Mouse (Mus musculus): ENCODE measurements around the gene Ahcy. TPM values are rescaled to one million over a fixed set of nuclear protein-coding genes. Genes with fewer than 3 reads are reported as not detected.

The Ahcy gene
- polyA plus RNA-seq, 1 experiment from 2014 or later: 56.2 TPM

DNA sequence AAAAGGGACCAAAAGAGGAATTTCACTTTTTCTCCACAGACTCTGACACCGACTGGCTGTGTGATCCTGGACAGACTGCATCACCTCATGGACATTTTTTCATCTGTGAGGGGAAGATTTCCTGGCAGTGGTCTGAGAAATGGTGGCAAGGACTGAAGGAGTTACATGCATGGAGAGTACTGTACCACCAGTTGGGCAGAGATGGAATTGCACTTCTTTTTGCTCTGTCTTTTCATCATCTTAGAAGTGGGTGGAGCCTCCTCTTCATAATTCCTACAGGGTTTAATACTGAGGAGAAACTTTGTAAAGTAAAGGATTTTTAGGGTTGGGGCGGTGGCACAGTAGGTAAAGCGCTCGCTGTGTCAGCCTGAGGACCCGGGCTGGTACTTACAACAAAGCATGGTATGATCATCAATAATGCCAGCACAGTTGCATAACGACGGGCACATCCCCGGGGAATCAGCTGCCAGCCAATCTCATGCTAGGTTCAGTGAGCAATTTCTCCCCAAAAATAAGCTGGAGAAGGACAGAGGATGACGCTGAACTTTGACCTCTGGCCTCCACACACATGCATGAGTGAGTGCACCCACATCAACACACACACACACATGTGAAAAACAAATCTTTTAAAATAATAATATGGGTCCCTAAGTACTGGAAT, 24.6 kb upstream of the Ahcy start:
- H3K4me1 ChIP-seq (ENCODE audit: control insufficient read depth, insufficient read depth, low read length): no peaks in the 10 kb centered on the region
- WGBS: 82% methylated on average over 9 of the region's 9 CpGs
- no peak overlapping the region for H3K27ac ChIP-seq (ENCODE audit: low read length)
- H3K36me3 ChIP-seq (ENCODE audit: control insufficient read depth, insufficient read depth, low read length): no peaks in the 10 kb centered on the region
- no peak overlapping the region for H3K4me3 ChIP-seq (replicated peaks; ENCODE audit: low read length)
- H3K4me2 ChIP-seq (ENCODE audit: low read depth, low read length): no peak overlapping the region
- no peaks in the 10 kb centered on the region for H3K27me3 ChIP-seq (ENCODE audit: control insufficient read depth, insufficient read depth, low read length)
- no peaks in the 10 kb centered on the region for H3K9me3 ChIP-seq (replicated peaks; ENCODE audit: control insufficient read depth, low read length)
- H3K9ac ChIP-seq (ENCODE audit: low read length): no peak overlapping the region
- no peak for ATAC-seq (ENCODE audit: insufficient read depth, low FRiP score)

DNA sequence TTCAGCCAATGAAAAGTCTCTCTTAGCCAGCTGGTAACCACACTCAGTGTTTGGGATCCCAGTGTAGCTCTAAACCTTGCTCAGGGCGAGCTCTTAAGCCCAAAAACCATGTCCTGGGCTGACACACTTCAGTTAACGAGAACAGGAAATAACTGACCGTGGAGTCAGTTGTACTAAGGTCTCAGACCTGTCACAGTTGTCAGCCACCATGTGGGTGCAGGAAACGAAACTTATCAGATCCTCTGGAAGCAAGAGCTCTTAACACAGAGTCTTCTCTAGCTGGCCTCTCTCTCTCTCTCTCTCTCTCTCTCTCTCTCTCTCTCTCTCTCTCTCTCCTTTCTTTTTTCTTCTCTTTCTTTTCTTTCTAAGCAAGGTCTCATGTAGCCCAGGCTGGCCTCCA, 19.1 kb upstream of the Ahcy start:
- WGBS: 37% methylated on average over 4 of the region's 4 CpGs

DNA sequence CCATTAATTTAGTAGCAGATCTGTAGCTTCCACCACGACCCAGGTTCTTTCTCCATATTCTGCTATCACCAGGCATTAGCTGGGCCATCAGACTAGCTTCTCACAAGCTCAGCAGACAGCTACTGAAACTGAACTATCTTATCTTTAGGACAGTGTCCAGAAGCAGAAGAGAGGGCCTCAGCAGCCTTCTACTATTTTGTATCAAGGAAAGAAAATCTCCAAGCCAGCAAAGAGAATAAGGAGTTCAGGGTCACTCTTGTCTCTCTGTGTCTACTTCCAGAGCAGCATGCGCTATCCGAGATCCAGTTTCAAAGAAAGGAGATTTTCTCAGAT, 17.4 kb upstream of the Ahcy start:
- ATAC-seq (ENCODE audit: insufficient read depth, low FRiP score): no peak
- no peaks in the 10 kb centered on the region for H3K27me3 ChIP-seq (ENCODE audit: control insufficient read depth, insufficient read depth, low read length)

More for the DNA sequence above, 19.1 kb upstream of the Ahcy start:
- Histone ChIP-seq H3K9me3 (replicated peaks; ENCODE audit: control insufficient read depth, low read length) (no peaks in the 10 kb centered on the region), H3K4me1 (ENCODE audit: control insufficient read depth, insufficient read depth, low read length) (no peaks in the 10 kb centered on the region), H3K4me3 (replicated peaks; ENCODE audit: low read length) (no peak overlapping the region), H3K36me3 (ENCODE audit: control insufficient read depth, insufficient read depth, low read length) (no peaks in the 10 kb centered on the region), H3K27me3 (ENCODE audit: control insufficient read depth, insufficient read depth, low read length) (no peaks in the 10 kb centered on the region), H3K9ac (ENCODE audit: low read length) (no peak overlapping the region), H3K27ac (ENCODE audit: low read length) (no peak overlapping the region), H3K4me2 (ENCODE audit: low read depth, low read length) (no peak overlapping the region)
- no peak for ATAC-seq (ENCODE audit: insufficient read depth, low FRiP score)

DNA sequence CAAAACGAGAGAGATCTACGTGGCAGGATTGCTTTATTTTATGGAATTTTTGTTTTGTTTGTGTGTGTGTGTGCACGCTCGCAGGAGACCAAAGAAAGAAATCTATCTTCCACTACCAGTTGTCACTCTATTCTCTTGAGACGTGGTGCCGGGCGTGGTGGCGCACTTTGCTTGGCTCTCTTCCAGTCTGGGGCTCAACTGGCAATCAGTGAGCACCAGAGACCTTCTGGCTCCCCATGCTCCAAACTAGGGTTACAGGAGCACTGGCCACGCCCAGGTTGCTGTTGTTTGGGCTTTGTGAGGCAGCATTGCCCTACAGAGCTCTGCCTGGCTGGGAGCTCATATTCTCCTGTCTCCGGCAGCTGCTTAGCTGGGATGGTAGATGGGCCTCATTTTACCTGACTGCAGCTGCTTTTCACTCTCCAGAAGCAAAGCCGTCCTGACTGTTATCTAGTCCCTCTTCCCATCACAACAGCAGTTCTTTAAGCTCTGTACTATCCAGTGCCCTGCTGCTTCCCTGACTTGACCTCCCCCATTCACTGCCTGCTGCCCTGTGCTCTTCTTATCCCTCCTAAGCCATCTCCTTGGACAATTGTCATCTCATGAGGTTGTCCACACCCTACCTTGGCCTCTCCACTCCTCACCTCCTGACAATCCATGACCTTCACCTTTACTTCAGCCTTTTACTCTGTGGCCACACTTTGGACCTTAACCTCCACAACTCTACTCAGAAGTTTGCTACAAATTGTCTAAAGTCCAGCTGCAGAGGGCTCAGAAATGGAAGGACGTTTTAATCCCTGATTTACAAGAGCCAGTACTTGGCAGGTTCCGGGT, 16.8 kb upstream of the Ahcy start:
- ATAC-seq (ENCODE audit: insufficient read depth, low FRiP score): 0 out of 2 replicates have a peak, but pooled peaks have one; percentile 60
- Histone ChIP-seq H3K27ac (ENCODE audit: low read length) (no peak overlapping the region), H3K4me1 (ENCODE audit: control insufficient read depth, insufficient read depth, low read length) (no peaks in the 10 kb centered on the region), H3K36me3 (ENCODE audit: control insufficient read depth, insufficient read depth, low read length) (no peaks in the 10 kb centered on the region), H3K27me3 (ENCODE audit: control insufficient read depth, insufficient read depth, low read length) (no peaks in the 10 kb centered on the region), H3K4me3 (replicated peaks; ENCODE audit: low read length) (no peak overlapping the region), H3K9ac (ENCODE audit: low read length) (no peak overlapping the region), H3K9me3 (replicated peaks; ENCODE audit: control insufficient read depth, low read length) (no peaks in the 10 kb centered on the region), H3K4me2 (ENCODE audit: low read depth, low read length) (no peak overlapping the region)
- WGBS: 48% methylated on average over 13 of the region's 13 CpGs

More for the DNA sequence above, 17.4 kb upstream of the Ahcy start:
- WGBS: 78% methylated on average over 3 of the region's 3 CpGs
- Histone ChIP-seq H3K4me1 (ENCODE audit: control insufficient read depth, insufficient read depth, low read length) (no peaks in the 10 kb centered on the region), H3K27ac (ENCODE audit: low read length) (no peak overlapping the region), H3K4me3 (replicated peaks; ENCODE audit: low read length) (no peak overlapping the region), H3K4me2 (ENCODE audit: low read depth, low read length) (no peak overlapping the region), H3K9me3 (replicated peaks; ENCODE audit: control insufficient read depth, low read length) (no peaks in the 10 kb centered on the region), H3K9ac (ENCODE audit: low read length) (no peak overlapping the region), H3K36me3 (ENCODE audit: control insufficient read depth, insufficient read depth, low read length) (no peaks in the 10 kb centered on the region)

DNA sequence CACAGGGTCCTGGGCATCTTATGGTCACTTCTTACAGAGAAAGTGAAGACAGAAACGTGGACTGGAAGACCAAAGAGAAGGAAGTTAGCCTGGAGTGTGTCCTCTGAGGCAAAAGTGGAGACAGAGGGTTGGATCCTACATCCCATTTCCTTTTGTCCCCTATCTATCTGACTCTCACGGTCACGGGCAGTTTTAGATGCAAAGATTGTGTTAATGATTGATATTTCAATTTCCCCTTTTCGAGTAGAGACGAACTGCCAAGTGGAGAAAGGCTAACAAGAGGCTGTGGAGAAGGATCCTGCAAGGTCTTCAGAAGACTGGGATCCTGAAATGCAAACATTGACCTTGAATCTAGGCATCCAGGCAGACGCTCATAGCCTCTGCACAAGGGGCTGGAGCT, 14.0 kb upstream of the Ahcy start:
- 67% methylated on average over 6 of the region's 6 CpGs for WGBS
- Histone ChIP-seq H3K36me3 (ENCODE audit: control insufficient read depth, insufficient read depth, low read length) (no peaks in the 10 kb centered on the region), H3K27ac (ENCODE audit: low read length) (no peak overlapping the region), H3K4me3 (replicated peaks; ENCODE audit: low read length) (no peak overlapping the region), H3K9ac (ENCODE audit: low read length) (no peak overlapping the region), H3K27me3 (ENCODE audit: control insufficient read depth, insufficient read depth, low read length) (no peaks in the 10 kb centered on the region), H3K4me2 (ENCODE audit: low read depth, low read length) (no peak overlapping the region), H3K9me3 (replicated peaks; ENCODE audit: control insufficient read depth, low read length) (no peaks in the 10 kb centered on the region), H3K4me1 (ENCODE audit: control insufficient read depth, insufficient read depth, low read length) (no peaks in the 10 kb centered on the region)
- no peak for ATAC-seq (ENCODE audit: insufficient read depth, low FRiP score)

DNA sequence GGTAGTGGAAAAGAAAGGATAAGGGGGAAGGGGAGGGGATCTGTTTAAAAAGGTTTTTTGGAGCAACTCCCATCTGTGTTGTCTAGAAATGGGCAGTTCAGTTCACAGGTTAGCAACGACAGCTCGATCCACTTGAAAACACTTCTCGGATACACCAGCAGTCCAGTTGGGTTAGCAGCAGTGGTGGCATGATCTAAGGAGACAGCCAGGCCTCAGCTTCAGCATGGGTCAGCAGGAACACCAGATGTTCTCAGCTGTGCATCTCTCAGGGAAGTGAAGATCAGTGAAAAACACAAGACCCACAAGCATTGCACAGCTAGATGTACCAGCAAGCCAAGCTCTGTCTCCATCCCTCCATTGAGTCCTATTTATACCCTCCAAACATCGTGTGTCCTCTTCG, 12.0 kb upstream of the Ahcy start:
- H3K9ac ChIP-seq (ENCODE audit: low read length): no peak overlapping the region
- no peaks in the 10 kb centered on the region for H3K4me1 ChIP-seq (ENCODE audit: control insufficient read depth, insufficient read depth, low read length)
- H3K9me3 ChIP-seq (replicated peaks; ENCODE audit: control insufficient read depth, low read length): no peaks in the 10 kb centered on the region
- H3K4me2 ChIP-seq (ENCODE audit: low read depth, low read length): no peak overlapping the region
- no peak for ATAC-seq (ENCODE audit: insufficient read depth, low FRiP score)
- WGBS: 74% methylated on average over 5 of the region's 5 CpGs
- H3K27me3 ChIP-seq (ENCODE audit: control insufficient read depth, insufficient read depth, low read length): no peaks in the 10 kb centered on the region
- H3K27ac ChIP-seq (ENCODE audit: low read length): no peak overlapping the region
- no peaks in the 10 kb centered on the region for H3K36me3 ChIP-seq (ENCODE audit: control insufficient read depth, insufficient read depth, low read length)
- H3K4me3 ChIP-seq (replicated peaks; ENCODE audit: low read length): no peak overlapping the region

DNA sequence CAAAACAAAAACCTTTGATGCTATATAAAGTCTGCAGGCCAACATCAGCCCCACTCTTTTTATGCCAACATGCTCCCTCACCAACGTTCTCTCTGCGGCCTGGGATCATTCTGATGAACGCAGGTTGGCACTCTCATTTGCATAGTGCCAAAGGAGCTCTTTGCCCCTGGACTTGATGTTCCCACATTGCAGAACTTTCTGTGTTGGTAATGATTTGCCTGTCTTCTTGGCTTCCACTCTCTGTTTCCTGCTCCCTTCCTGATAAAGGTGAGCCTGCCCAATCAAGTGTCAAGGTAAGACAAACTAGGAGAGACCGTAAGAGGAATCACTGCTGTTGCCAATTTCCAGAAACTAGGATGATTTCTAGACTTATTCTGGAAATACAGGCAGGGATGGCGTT, 10.2 kb upstream of the Ahcy start:
- ATAC-seq (ENCODE audit: insufficient read depth, low FRiP score): no peak
- Histone ChIP-seq H3K4me1 (ENCODE audit: control insufficient read depth, insufficient read depth, low read length) (no peaks in the 10 kb centered on the region), H3K36me3 (ENCODE audit: control insufficient read depth, insufficient read depth, low read length) (no peaks in the 10 kb centered on the region), H3K27ac (ENCODE audit: low read length) (no peak overlapping the region), H3K4me3 (replicated peaks; ENCODE audit: low read length) (no peak overlapping the region), H3K9ac (ENCODE audit: low read length) (no peak overlapping the region), H3K27me3 (ENCODE audit: control insufficient read depth, insufficient read depth, low read length) (no peaks in the 10 kb centered on the region), H3K4me2 (ENCODE audit: low read depth, low read length) (no peak overlapping the region), H3K9me3 (replicated peaks; ENCODE audit: control insufficient read depth, low read length) (no peaks in the 10 kb centered on the region)
- 88% methylated on average over 5 of the region's 5 CpGs for WGBS

DNA sequence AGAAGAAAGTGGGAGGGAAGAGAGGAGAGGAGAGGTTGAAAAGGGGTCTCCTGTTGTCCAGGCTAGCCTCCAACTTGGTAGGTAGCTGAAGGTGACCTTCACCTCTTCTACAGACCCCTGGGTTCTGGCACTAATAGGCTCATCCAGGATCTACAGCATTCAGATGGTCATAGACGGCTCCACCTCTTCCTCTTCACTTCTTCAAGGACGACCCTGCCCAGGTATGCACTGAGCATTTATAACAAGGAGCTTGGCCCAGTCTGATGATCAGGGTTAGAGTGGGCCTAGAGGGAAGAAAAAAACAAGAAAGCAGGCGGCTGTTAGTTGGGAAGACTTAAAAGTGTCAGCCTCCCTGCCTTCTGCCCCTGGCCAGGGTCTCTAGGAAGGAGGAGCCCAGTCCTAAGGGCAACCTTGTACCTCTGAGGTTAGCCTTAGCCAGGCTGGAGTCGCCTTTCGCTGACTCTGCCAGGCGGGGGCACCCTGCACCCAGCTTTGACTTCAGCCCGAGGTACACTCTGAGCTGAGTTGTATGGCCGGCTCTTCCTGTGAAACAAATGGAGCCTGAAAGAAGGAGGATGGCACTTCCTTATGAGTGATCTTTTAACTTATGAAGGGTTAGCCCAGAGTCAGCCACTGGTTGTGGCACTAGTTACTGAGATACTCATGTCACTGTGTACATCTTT, 8.0 kb upstream of the Ahcy start:
- Histone ChIP-seq H3K27me3 (ENCODE audit: control insufficient read depth, insufficient read depth, low read length) (no peaks in the 10 kb centered on the region), H3K9me3 (replicated peaks; ENCODE audit: control insufficient read depth, low read length) (no peaks in the 10 kb centered on the region), H3K4me3 (replicated peaks; ENCODE audit: low read length) (no peak overlapping the region), H3K36me3 (ENCODE audit: control insufficient read depth, insufficient read depth, low read length) (no peaks in the 10 kb centered on the region), H3K4me2 (ENCODE audit: low read depth, low read length) (no peak overlapping the region), H3K9ac (ENCODE audit: low read length) (no peak overlapping the region), H3K27ac (ENCODE audit: low read length) (no peak overlapping the region), H3K4me1 (ENCODE audit: control insufficient read depth, insufficient read depth, low read length) (no peaks in the 10 kb centered on the region)
- 16% methylated on average over 8 of the region's 8 CpGs for WGBS
- ATAC-seq (ENCODE audit: insufficient read depth, low FRiP score): peak; percentile 75

DNA sequence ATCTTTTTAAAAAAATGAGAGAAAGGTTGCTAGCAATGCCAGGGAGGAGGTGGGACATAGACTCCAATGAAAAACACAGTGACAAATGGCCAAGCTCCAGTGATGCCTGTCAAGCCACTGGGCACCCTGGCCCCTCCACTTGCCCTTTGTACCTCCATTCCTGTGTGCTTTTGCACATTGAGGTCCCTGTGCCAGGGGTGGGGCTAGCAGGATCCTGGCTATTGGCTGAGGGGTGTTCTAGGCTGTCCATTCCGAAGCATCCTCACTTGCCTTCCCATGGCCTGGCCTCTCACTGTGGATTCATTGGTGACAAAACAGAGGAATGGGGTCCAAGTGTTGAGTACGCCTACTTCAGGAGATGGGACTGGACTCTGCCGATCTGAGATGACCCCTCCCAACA, 6.8 kb upstream of the Ahcy start:
- no peak overlapping the region for H3K27ac ChIP-seq (ENCODE audit: low read length)
- no peaks in the 10 kb centered on the region for H3K9me3 ChIP-seq (replicated peaks; ENCODE audit: control insufficient read depth, low read length)
- no peaks in the 10 kb centered on the region for H3K36me3 ChIP-seq (ENCODE audit: control insufficient read depth, insufficient read depth, low read length)
- H3K27me3 ChIP-seq (ENCODE audit: control insufficient read depth, insufficient read depth, low read length): no peaks in the 10 kb centered on the region
- no peak overlapping the region for H3K9ac ChIP-seq (ENCODE audit: low read length)
- no peak for ATAC-seq (ENCODE audit: insufficient read depth, low FRiP score)
- no peak overlapping the region for H3K4me2 ChIP-seq (ENCODE audit: low read depth, low read length)
- H3K4me1 ChIP-seq (ENCODE audit: control insufficient read depth, insufficient read depth, low read length): no peaks in the 10 kb centered on the region
- 89% methylated on average over 3 of the region's 3 CpGs for whole genome bisulfite sequencing
- no peak overlapping the region for H3K4me3 ChIP-seq (replicated peaks; ENCODE audit: low read length)

All from stomach, embryonic 16.5 days (tissue).